Mouse (Mus musculus) megakaryocyte, embryonic 14.5 days (primary cell): ENCODE results near the gene Snai1.

ENCODE experiments used
- FLI1 ChIP-seq: IDR thresholded peaks from 2 replicates; pipeline ENCODE4 v1.6.1; 2012; ENCODE audit warnings: low read length, inconsistent platforms, mixed read lengths
- GATA1 ChIP-seq: IDR thresholded peaks from 3 replicates; pipeline ENCODE4 v1.6.1; 2012; ENCODE audit warnings: mixed read lengths, low read length, inconsistent platforms, borderline replicate concordance

DNA sequence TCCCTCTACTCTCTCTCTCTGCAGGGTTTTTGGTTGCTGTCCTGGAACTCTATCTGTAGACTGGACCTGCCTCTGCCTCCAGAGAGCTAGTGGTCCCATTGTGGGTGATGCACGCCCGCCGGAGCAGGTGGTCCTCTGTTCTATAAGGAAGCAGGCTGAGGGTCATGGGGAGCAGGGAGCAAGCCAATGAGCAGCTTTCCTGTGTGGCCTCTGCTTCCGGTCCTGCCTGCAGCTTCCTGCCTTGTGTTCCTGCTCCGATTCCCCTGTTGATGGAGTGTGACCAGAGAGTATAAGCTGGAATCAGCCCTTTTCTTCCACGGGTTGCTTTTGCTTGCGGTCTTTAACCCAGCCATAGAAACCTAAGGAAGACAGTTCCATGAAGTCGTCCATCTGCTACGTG is 30.1 kb downstream of the Snai1 start:
- no peak for TF ChIP-seq GATA1
- TF ChIP-seq FLI1, result no peak
